Mouse (Mus musculus) heart, postnatal 14 days (tissue): Measurements from ENCODE around the gene Gm9507. TPM values are rescaled to one million over a fixed set of nuclear protein-coding genes. Genes with fewer than 3 reads are reported as not detected.
"Not testable (repeated sequence)": the region's sequence is repeated elsewhere in the genome, so short reads cannot be mapped to it uniquely, and the experiment has no call there.

Source experiments
- DNase-seq, 2 experiments: peaks; one replicate each; pipeline ENCODE4 v3.0.0; 2021 to 2022
- intact Hi-C: fragments of 180-260 bp; cut with DNase I; formaldehyde crosslinking; loops from one replicate; pipeline ENCODE4 v1.15.1; 2025
- total RNA-seq, 2 experiments: library from RNA; stranded (reverse); gene quantifications; 2 replicates each; pipeline ENCODE4 v1.2.3; 2021

Gm9507 gene
- total RNA-seq, 2 experiments from 2014 or later = not detected

DNA sequence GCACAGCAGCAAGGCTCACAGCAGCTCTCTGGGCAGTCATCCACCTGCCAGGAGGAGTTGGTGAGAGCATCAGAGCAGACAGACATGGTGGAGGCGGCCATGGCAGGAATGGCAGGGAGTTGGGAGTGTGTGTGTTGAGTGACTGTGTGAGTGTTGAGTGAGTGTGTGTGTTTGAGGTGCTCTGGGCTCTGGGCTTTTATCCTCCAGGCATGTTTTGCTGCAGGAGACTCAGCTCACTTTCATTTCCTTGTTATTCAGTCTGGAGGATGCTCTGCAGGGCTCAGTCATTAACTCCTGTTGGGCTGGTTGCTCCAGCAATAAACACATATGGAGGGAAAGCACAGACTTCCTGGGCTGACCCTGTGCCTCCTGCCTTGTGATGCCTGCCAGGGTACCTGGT lies 34.8 kb downstream of the Gm9507 start, which contains the start of gene Gm7138:
Gene Gm7138 (minus strand): TSS at position 101 of the 400 bp plus-strand sequence.
- intact Hi-C loops = not testable (repeated sequence)

DNA sequence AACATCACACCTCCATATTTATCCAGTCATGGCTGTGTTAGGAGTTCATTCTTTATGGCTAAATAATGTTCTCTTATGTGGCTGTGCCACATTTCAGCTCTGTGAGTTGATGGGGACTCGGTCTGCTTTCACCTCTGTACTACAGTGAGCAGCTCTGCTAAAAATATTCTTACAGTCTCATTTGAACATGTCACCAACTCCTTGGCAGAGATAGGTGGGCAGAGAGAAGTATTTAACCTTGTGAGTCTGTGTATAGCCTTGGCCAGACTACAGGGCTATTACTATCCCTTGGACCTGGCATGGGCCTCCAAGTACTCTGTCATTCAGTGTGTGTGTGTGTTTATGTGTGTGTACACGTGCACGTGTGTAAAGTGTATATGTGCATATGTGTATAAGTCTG lies 39.5 kb downstream of the Gm9507 start:
- DNase-seq, intact Hi-C loops: not testable (repeated sequence)

More for the DNA sequence above, 34.8 kb downstream of the Gm9507 start, which contains the start of gene Gm7138:
- not testable (repeated sequence) for DNase-seq

DNA sequence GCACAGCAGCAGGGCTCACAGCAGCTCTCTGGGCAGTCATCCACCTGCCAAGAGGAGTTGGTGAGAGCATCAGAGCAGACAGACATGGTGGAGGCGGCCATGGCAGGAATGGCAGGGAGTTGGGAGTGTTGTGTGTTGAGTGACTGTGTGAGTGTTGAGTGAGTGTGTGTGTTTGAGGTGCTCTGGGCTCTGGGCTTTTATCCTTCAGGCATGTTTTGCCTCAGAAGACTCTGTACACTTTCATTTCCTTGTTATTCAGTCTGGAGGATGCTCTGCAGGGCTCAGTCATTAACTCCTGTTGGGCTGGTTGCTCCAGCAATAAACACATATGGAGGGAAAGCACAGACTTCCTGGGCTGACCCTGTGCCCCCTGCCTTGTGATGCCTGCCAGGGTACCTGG lies 40.4 kb downstream of the Gm9507 start, which contains the start of gene Gm3238:
Gene Gm3238 (minus strand): TSS at position 101 of the 400 bp plus-strand sequence.
- DNase-seq, intact Hi-C loops: not testable (repeated sequence)

DNA sequence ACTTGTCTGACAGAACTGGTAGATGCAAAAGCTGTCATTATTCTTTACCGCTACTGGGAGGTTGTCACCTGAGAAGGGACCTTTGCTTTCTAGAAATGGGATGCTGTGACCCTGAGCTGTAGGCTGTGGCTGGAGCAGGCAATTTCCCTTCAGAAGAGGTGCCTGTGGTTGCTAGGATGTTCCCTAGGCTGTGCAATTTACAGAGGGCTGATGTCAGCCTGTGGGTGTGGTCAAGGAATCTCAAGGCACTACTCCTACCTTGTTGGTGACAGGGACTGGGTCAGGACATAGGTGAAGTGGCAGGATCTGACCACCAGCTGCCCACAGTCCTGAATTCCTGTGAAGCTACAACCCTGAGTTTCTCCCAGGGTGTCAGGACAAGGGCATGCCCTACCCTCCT lies 41.9 kb downstream of the Gm9507 start:
- intact Hi-C loops = no loop called here
- DNase-seq = no peak

Other genes starting within 250 kb of the Gm9507 start
- gene Pttg1ip, start 230.1 kb downstream of the Gm9507 start, total RNA-seq = 100 to 1,000 TPM; 128 to 132 TPM
- 10 to 100 TPM; 53.7 to 61.6 TPM for gene Sumo3, start 205.7 kb downstream of the Gm9507 start, total RNA-seq
- gene Gm49325, start 205.6 kb downstream of the Gm9507 start, total RNA-seq = 10 to 100 TPM in 1 of 2 experiments, 1 to 10 TPM in 1; 7.6 to 12.7 TPM
- gene Ube2g2, start 189.6 kb downstream of the Gm9507 start, total RNA-seq = 10 to 100 TPM; 59.2 to 60.6 TPM
- gene Tspear, start 125.3 kb downstream of the Gm9507 start, total RNA-seq = under 1 TPM in 1 of 2 experiments, not detected in 1; 0.17 TPM
- not detected for gene Gm19402, start 121.1 kb downstream of the Gm9507 start, total RNA-seq
- not detected for gene Gm9508, start 114.6 kb downstream of the Gm9507 start, total RNA-seq
- not detected for gene Gm10272, start 105.2 kb downstream of the Gm9507 start, total RNA-seq
- gene Gm10024, start 100.4 kb downstream of the Gm9507 start, total RNA-seq = not detected
- not detected for gene Gm10142, start 96.0 kb downstream of the Gm9507 start, total RNA-seq
- not detected for gene Krtap12-1, start 91.2 kb downstream of the Gm9507 start, total RNA-seq
- not detected for gene Gm10100, start 85.4 kb downstream of the Gm9507 start, total RNA-seq
- gene Gm18596, start 69.2 kb downstream of the Gm9507 start, total RNA-seq = not detected
- not detected for gene Gm9736, start 60.5 kb downstream of the Gm9507 start, total RNA-seq
- not detected for gene Gm3233, start 52.2 kb downstream of the Gm9507 start, total RNA-seq
- gene Gm3238, start 40.5 kb downstream of the Gm9507 start, total RNA-seq = not detected
- not detected for gene Gm7138, start 34.9 kb downstream of the Gm9507 start, total RNA-seq
- not detected for gene Gm3250, start 29.3 kb downstream of the Gm9507 start, total RNA-seq
- gene Gm7137, start 23.6 kb downstream of the Gm9507 start, total RNA-seq = not detected
- gene Gm9639, start 16.8 kb downstream of the Gm9507 start, total RNA-seq = not detected
- not detected for gene Gm19668, start 12.7 kb downstream of the Gm9507 start, total RNA-seq
- not detected for gene Gm2696, start 2.8 kb upstream of the Gm9507 start, total RNA-seq
- not detected for gene Krtap10-4, start 15.3 kb upstream of the Gm9507 start, total RNA-seq
- gene Krtap10-10, start 24.1 kb upstream of the Gm9507 start, total RNA-seq = not detected
- not detected for gene Gm36176, start 35.0 kb upstream of the Gm9507 start, total RNA-seq
- not detected for gene Gm10318, start 41.0 kb upstream of the Gm9507 start, total RNA-seq
- not detected for gene Gm3285, start 50.1 kb upstream of the Gm9507 start, total RNA-seq
- gene Lrrc3, start 90.7 kb upstream of the Gm9507 start, total RNA-seq = under 1 TPM; 0.72 to 0.78 TPM
- gene Trpm2, start 158.7 kb upstream of the Gm9507 start, total RNA-seq = 1 to 10 TPM in 1 of 2 experiments, under 1 TPM in 1; 0.34 to 1.5 TPM
- gene 1810043G02Rik, start 166.7 kb upstream of the Gm9507 start, total RNA-seq = 10 to 100 TPM in 1 of 2 experiments, 1 to 10 TPM in 1; 8.1 to 10.2 TPM
- gene Pfkl, start 198.2 kb upstream of the Gm9507 start, total RNA-seq = 100 to 1,000 TPM; 104 to 107 TPM
- not detected for gene Dnmt3l, start 230.1 kb upstream of the Gm9507 start, total RNA-seq
- under 1 TPM in 1 of 2 experiments, not detected in 1; 0.12 TPM for gene Aire, start 231.8 kb upstream of the Gm9507 start, total RNA-seq